Mouse (Mus musculus): ENCODE data around the gene Ndufs4. TPM values are rescaled to one million over a fixed set of nuclear protein-coding genes. Genes with fewer than 3 reads are reported as not detected.

Ndufs4 gene
- polyA plus RNA-seq, 1 experiment: 136 TPM

- TF ChIP-seq POLR2A (IDR thresholded peaks at IDR 0.05; ENCODE audit: low read depth, low read length): no peak
- no peak for TF ChIP-seq CTCF (conservative IDR thresholded peaks at IDR 0.05; ENCODE audit: insufficient read depth, insufficient read length, low read depth, low read length)
- no peaks in the 10 kb centered on the region for H3K36me3 ChIP-seq (ENCODE audit: control insufficient read depth, insufficient read depth, low read length)
- no peaks in the 10 kb centered on the region for H3K27me3 ChIP-seq (replicated peaks; ENCODE audit: control insufficient read depth, insufficient read depth, low read length)
- no peak overlapping the region for H3K27ac ChIP-seq (ENCODE audit: insufficient read depth, low read depth, low read length)
- WGBS: 97% methylated on average over 5 of the region's 5 CpGs
- H3K4me1 ChIP-seq (ENCODE audit: control insufficient read depth, insufficient read depth, low read length): no peaks in the 10 kb centered on the region
- DNase-seq: no peak
- H3K4me3 ChIP-seq (ENCODE audit: insufficient read depth, low read depth, low read length): no peak overlapping the region
These were observed 110.8 kb downstream of the Ndufs4 start for GRCm38 (mm10) chr13:114277277-114277676.

GRCm38 (mm10) chr13:114271410-114272105 lies 116.5 kb downstream of the Ndufs4 start:
- no peak overlapping the region for H3K4me3 ChIP-seq (ENCODE audit: insufficient read depth, low read depth, low read length)
- no peaks in the 10 kb centered on the region for H3K36me3 ChIP-seq (ENCODE audit: control insufficient read depth, insufficient read depth, low read length)
- TF ChIP-seq CTCF (conservative IDR thresholded peaks at IDR 0.05; ENCODE audit: insufficient read depth, insufficient read length, low read depth, low read length): no peak
- H3K27me3 ChIP-seq (replicated peaks; ENCODE audit: control insufficient read depth, insufficient read depth, low read length): no peaks in the 10 kb centered on the region; the same call in 1 of the 2 replicates
- H3K4me1 ChIP-seq (ENCODE audit: control insufficient read depth, insufficient read depth, low read length): no peaks in the 10 kb centered on the region
- H3K27ac ChIP-seq (ENCODE audit: insufficient read depth, low read depth, low read length): no peak overlapping the region
- WGBS: 57% methylated on average over 16 of the region's 16 CpGs
- DNase-seq: no peak

- Histone ChIP-seq H3K27ac (ENCODE audit: insufficient read depth, low read depth, low read length) (no peak overlapping the region), H3K4me3 (ENCODE audit: insufficient read depth, low read depth, low read length) (no peak overlapping the region), H3K27me3 (replicated peaks; ENCODE audit: control insufficient read depth, insufficient read depth, low read length) (no peaks in the 10 kb centered on the region; the same call in 1 of the 2 replicates), H3K36me3 (ENCODE audit: control insufficient read depth, insufficient read depth, low read length) (no peaks in the 10 kb centered on the region), H3K4me1 (ENCODE audit: control insufficient read depth, insufficient read depth, low read length) (no peaks in the 10 kb centered on the region)
- 91% methylated on average over 9 of the region's 9 CpGs for WGBS
- TF ChIP-seq CTCF (conservative IDR thresholded peaks at IDR 0.05; ENCODE audit: insufficient read depth, insufficient read length, low read depth, low read length): no peak
- no peak for TF ChIP-seq POLR2A (IDR thresholded peaks at IDR 0.05; ENCODE audit: low read depth, low read length)
- no peak for DNase-seq
These were observed 120.3 kb downstream of the Ndufs4 start for GRCm38 (mm10) chr13:114267741-114268140.

GRCm38 (mm10) chr13:114260486-114261205 lies 127.4 kb downstream of the Ndufs4 start:
- no peak overlapping the region for H3K27ac ChIP-seq (ENCODE audit: insufficient read depth, low read depth, low read length)
- no peak for DNase-seq
- TF ChIP-seq CTCF (conservative IDR thresholded peaks at IDR 0.05; ENCODE audit: insufficient read depth, insufficient read length, low read depth, low read length) (no peak), POLR2A (IDR thresholded peaks at IDR 0.05; ENCODE audit: low read depth, low read length) (no peak)
- no peak overlapping the region for H3K4me3 ChIP-seq (ENCODE audit: insufficient read depth, low read depth, low read length)
- H3K36me3 ChIP-seq (ENCODE audit: control insufficient read depth, insufficient read depth, low read length): no peaks in the 10 kb centered on the region
- H3K4me1 ChIP-seq (ENCODE audit: control insufficient read depth, insufficient read depth, low read length): no peaks in the 10 kb centered on the region
- no peaks in the 10 kb centered on the region for H3K27me3 ChIP-seq (replicated peaks; ENCODE audit: control insufficient read depth, insufficient read depth, low read length)
- 78% methylated on average over 7 of the region's 7 CpGs for WGBS

GRCm38 (mm10) chr13:114254697-114255096 lies 133.4 kb downstream of the Ndufs4 start:
- Histone ChIP-seq H3K4me1 (ENCODE audit: control insufficient read depth, insufficient read depth, low read length) (no peaks in the 10 kb centered on the region), H3K27me3 (replicated peaks; ENCODE audit: control insufficient read depth, insufficient read depth, low read length) (no peaks in the 10 kb centered on the region), H3K4me3 (ENCODE audit: insufficient read depth, low read depth, low read length) (no peak overlapping the region), H3K27ac (ENCODE audit: insufficient read depth, low read depth, low read length) (no peak overlapping the region), H3K36me3 (ENCODE audit: control insufficient read depth, insufficient read depth, low read length) (no peaks in the 10 kb centered on the region)
- no peak for DNase-seq
- no peak for TF ChIP-seq POLR2A (IDR thresholded peaks at IDR 0.05; ENCODE audit: low read depth, low read length)
- no peak for TF ChIP-seq CTCF (conservative IDR thresholded peaks at IDR 0.05; ENCODE audit: insufficient read depth, insufficient read length, low read depth, low read length)
- WGBS: 56% methylated on average over 10 of the region's 10 CpGs

Other genes with a start within 250 kb of the Ndufs4 start
- gene Fst, start 70.7 kb upstream of the Ndufs4 start, polyA plus RNA-seq (2012; rRNA removed): 6.4 and 6.5 TPM in 2 replicates